Mouse (Mus musculus) heart, embryonic 16.5 days (tissue): ENCODE results near the gene Wasf2. TPM values are rescaled to one million over a fixed set of nuclear protein-coding genes. Genes with fewer than 3 reads are reported as not detected.
"Not testable (repeated sequence)": the region's sequence is repeated elsewhere in the genome, so short reads cannot be mapped to it uniquely, and the experiment has no call there.

ENCODE experiments used
- ATAC-seq: fragments of 200-750 bp; cut with Nextera tagmentation; replicated peaks from 2 replicates; pipeline ENCODE4 v1.8.0; 2017; ENCODE audit warnings: moderate number of reproducible peaks; ENCODE audit not compliant: insufficient read depth, low FRiP score; ENCODE audit errors: extremely low read depth
- H3K27ac ChIP-seq: fragments of 300-500 bp; sonication (generic); 2 replicates; pipeline ENCODE4 v1.5.1; 2014; ENCODE audit warnings: mild to moderate bottlenecking, low read length, control low read depth, moderate library complexity
- H3K27me3 ChIP-seq: fragments of 300-500 bp; sonication (generic); 2 replicates; pipeline ENCODE4 v1.6.1; 2014; ENCODE audit warnings: low read length, mixed read lengths; ENCODE audit not compliant: control insufficient read depth, insufficient read depth
- H3K36me3 ChIP-seq: fragments of 300-500 bp; sonication (generic); 2 replicates; pipeline ENCODE4 v1.6.1; 2014; ENCODE audit not compliant: control insufficient read depth, insufficient read depth
- H3K4me1 ChIP-seq: fragments of 300-500 bp; sonication (generic); 2 replicates; pipeline ENCODE4 v1.6.1; 2014; ENCODE audit warnings: low read length, mixed read lengths; ENCODE audit not compliant: control insufficient read depth, insufficient read depth
- H3K4me2 ChIP-seq: fragments of 300-500 bp; sonication (generic); 2 replicates; pipeline ENCODE4 v1.6.1; 2014; ENCODE audit warnings: low read depth, mild to moderate bottlenecking, control low read depth, low read length
- H3K4me3 ChIP-seq: fragments of 300-500 bp; sonication (generic); 2 replicates; pipeline ENCODE4 v1.5.1; 2014; ENCODE audit warnings: mild to moderate bottlenecking, control low read depth, low read length
- H3K9ac ChIP-seq: fragments of 300-500 bp; sonication (generic); 2 replicates; pipeline ENCODE4 v1.6.1; 2014; ENCODE audit warnings: low read length, control low read depth
- H3K9me3 ChIP-seq: fragments of 300-500 bp; sonication (generic); replicated peaks from 2 replicates; pipeline ENCODE4 v1.6.1; 2016; ENCODE audit warnings: low read length; ENCODE audit not compliant: control insufficient read depth
- WGBS: fragments of 180-500 bp; shearing (Covaris S2); extraction: QIAGEN DNeasy Blood & Tissue Kit; methylation state at CpG from one replicate; pipeline ENCODE4 v1.1.7; 2014; 5-methylcytosine and 5-hydroxymethylcytosine counted together
- polyA plus RNA-seq: library from polyadenylated mRNA; unstranded; fragments of >200 nt; fragmentation: Nextera tagmentation; extraction: Ambion mirVana; gene quantifications from 2 replicates; pipeline ENCODE4 v1.2.1, GENCODE M21; 2015

Gene Wasf2
- polyA plus RNA-seq, 1 experiment from 2014 or later: 45.0 TPM

GRCm38 (mm10) chr4:133094936-133095733, 35.2 kb upstream of the Wasf2 start:
- Histone ChIP-seq H3K27ac (peak overlapping the region; percentile 96), H3K4me1 (peaks cover 56% of the 10 kb centered on the region), H3K4me2 (peak overlapping the region; percentile 30), H3K36me3 (no peaks in the 10 kb centered on the region), H3K27me3 (no peaks in the 10 kb centered on the region), H3K4me3 (peak overlapping the region; percentile 31), H3K9ac (peak overlapping the region; percentile 50), H3K9me3 (no peaks in the 10 kb centered on the region)
- WGBS: 30% methylated on average over 16 of the region's 16 CpGs
- peak; percentile 46 for ATAC-seq

- not testable (repeated sequence) for H3K9me3 ChIP-seq, H3K27me3 ChIP-seq, ATAC-seq, H3K36me3 ChIP-seq
- peaks cover 51% of the 10 kb centered on the region for H3K4me1 ChIP-seq
- H3K9ac ChIP-seq: peak overlapping the region; percentile 50
- peak overlapping the region; percentile 96 for H3K27ac ChIP-seq
- H3K4me3 ChIP-seq: peak overlapping the region; percentile 31
- WGBS: 25% methylated on average over 3 of the region's 3 CpGs
- peak overlapping the region; percentile 30 for H3K4me2 ChIP-seq
Observed at GRCm38 (mm10) chr4:133095734-133096065, 34.6 kb upstream of the Wasf2 start.

- ATAC-seq, H3K27ac ChIP-seq, H3K36me3 ChIP-seq, H3K9me3 ChIP-seq, H3K27me3 ChIP-seq, H3K4me2 ChIP-seq, H3K9ac ChIP-seq: not testable (repeated sequence)
- Histone ChIP-seq H3K4me1 (peaks cover 41% of the 10 kb centered on the region), H3K4me3 (peak overlapping the region; percentile 40)
- WGBS: 0% methylated on average over 13 of the region's 26 CpGs
Observed at GRCm38 (mm10) chr4:133096671-133097070, 33.6 kb upstream of the Wasf2 start.

- 75% methylated on average over 9 of the region's 9 CpGs for WGBS
- Histone ChIP-seq H3K4me1 (peaks cover 12% of the 10 kb centered on the region), H3K27me3 (no peaks in the 10 kb centered on the region), H3K36me3 (no peaks in the 10 kb centered on the region), H3K4me2 (no peak overlapping the region), H3K27ac (no peak overlapping the region), H3K4me3 (no peak overlapping the region), H3K9me3 (no peaks in the 10 kb centered on the region), H3K9ac (no peak overlapping the region)
- ATAC-seq: no peak
Observed at GRCm38 (mm10) chr4:133101751-133102150, 28.6 kb upstream of the Wasf2 start.

- no peak overlapping the region for H3K4me3 ChIP-seq
- ATAC-seq: 0 out of 2 replicates have a peak, but pooled peaks have one; percentile 24
Observed at GRCm38 (mm10) chr4:133103525-133104193, 26.6 kb upstream of the Wasf2 start.

GRCm38 (mm10) chr4:133104194-133104569, 26.1 kb upstream of the Wasf2 start:
- H3K27ac ChIP-seq: peak overlapping the region; percentile 54
- no peaks in the 10 kb centered on the region for H3K9me3 ChIP-seq
- 34% methylated on average over 10 of the region's 10 CpGs for WGBS
- ATAC-seq: no peak
- no peaks in the 10 kb centered on the region for H3K27me3 ChIP-seq
- no peak overlapping the region for H3K4me2 ChIP-seq
- H3K4me3 ChIP-seq: no peak overlapping the region
- peak overlapping the region; percentile 26 for H3K9ac ChIP-seq
- no peaks in the 10 kb centered on the region for H3K36me3 ChIP-seq
- peaks cover 32% of the 10 kb centered on the region for H3K4me1 ChIP-seq

More at GRCm38 (mm10) chr4:133103525-133104193, 26.6 kb upstream of the Wasf2 start:
- H3K27me3 ChIP-seq: no peaks in the 10 kb centered on the region
- 24% methylated on average over 16 of the region's 16 CpGs for WGBS
- H3K9me3 ChIP-seq: no peaks in the 10 kb centered on the region
- H3K27ac ChIP-seq: peak overlapping the region; percentile 54
- H3K9ac ChIP-seq: peak overlapping the region; percentile 26; the same call in 1 of the 2 replicates
- H3K36me3 ChIP-seq: no peaks in the 10 kb centered on the region
- peak overlapping the region; percentile 11; the same call in 1 of the 2 replicates for H3K4me2 ChIP-seq
- H3K4me1 ChIP-seq: peaks cover 28% of the 10 kb centered on the region

GRCm38 (mm10) chr4:133106691-133107090, 23.6 kb upstream of the Wasf2 start:
- no peak for ATAC-seq
- 93% methylated on average over 7 of the region's 7 CpGs for WGBS
- Histone ChIP-seq H3K36me3 (no peaks in the 10 kb centered on the region), H3K27me3 (no peaks in the 10 kb centered on the region), H3K4me2 (no peak overlapping the region), H3K9me3 (no peaks in the 10 kb centered on the region), H3K4me1 (peaks cover 32% of the 10 kb centered on the region), H3K27ac (no peak overlapping the region), H3K9ac (no peak overlapping the region), H3K4me3 (no peak overlapping the region)

- WGBS: 28% methylated on average over 13 of the region's 13 CpGs
- Histone ChIP-seq H3K36me3 (no peaks in the 10 kb centered on the region), H3K9ac (0 out of 2 replicates have a peak overlapping the region, but pooled peaks have one; percentile 21), H3K4me2 (no peak overlapping the region; the same call in 1 of the 2 replicates), H3K27ac (peak overlapping the region; percentile 70), H3K27me3 (no peaks in the 10 kb centered on the region), H3K9me3 (no peaks in the 10 kb centered on the region), H3K4me1 (peaks cover 32% of the 10 kb centered on the region), H3K4me3 (no peak overlapping the region)
- no peak for ATAC-seq
Observed at GRCm38 (mm10) chr4:133107788-133108281, 22.5 kb upstream of the Wasf2 start.
